Comparison of ENCODE assay signal across 18 mouse cellular contexts in genomic region chr1:189764258-189764657, GRCm38 (mm10). TPM values are rescaled to one million over a fixed set of nuclear protein-coding genes. Genes with fewer than 3 reads are reported as not detected.
DNase-seq lines count a peak whose midpoint lies in the region; ATAC-seq and TF ChIP-seq lines count a peak whose summit lies in the region.
"Had no signal": no experiment of that assay in that cellular context is flagged by ENCODE, and none has a peak within 500 bp of the region (broad histone marks: within the 10 kb centered on the region; RNA-seq: fewer than 3 reads in every experiment).

No protein-coding gene starts in this region.

- no peak overlapping the region for H3K4me2 ChIP-seq in hindbrain, embryonic 11.5 days (replicated peaks; ENCODE audit: low read depth, low read length)
- H3K4me2 ChIP-seq in hindbrain, embryonic 12.5 days (replicated peaks) = no peak overlapping the region
- no peak overlapping the region for H3K4me2 ChIP-seq in lung, postnatal 0 days (replicated peaks; ENCODE audit: low read depth, low read length)
- no peak overlapping the region for H3K4me2 ChIP-seq in stomach, postnatal 0 days (replicated peaks; ENCODE audit: low read depth)
- H3K4me2 ChIP-seq: embryonic facial prominence, embryonic 15.5 days; hindbrain, embryonic 13.5 days; lung, embryonic 14.5 days; midbrain, embryonic 12.5 days had no signal

- no peak overlapping the region for H3K4me3 ChIP-seq in hindbrain, embryonic 11.5 days (ENCODE audit: low read depth, low read length)
- no peak overlapping the region for H3K4me3 ChIP-seq in hindbrain, embryonic 12.5 days
- H3K4me3 ChIP-seq in lung, postnatal 0 days (ENCODE audit: low read depth, low read length) = no peak overlapping the region
- no peak overlapping the region for H3K4me3 ChIP-seq in stomach, postnatal 0 days (ENCODE audit: low read depth, low read length)
- H3K4me3 ChIP-seq: embryonic facial prominence, embryonic 15.5 days; hindbrain, embryonic 13.5 days; midbrain, embryonic 12.5 days had no signal

- H3K27ac ChIP-seq in hindbrain, embryonic 11.5 days (ENCODE audit: low read depth, low read length) = 0 out of 2 replicates have a peak overlapping the region, but pooled peaks have one; percentile 17
- H3K27ac ChIP-seq in hindbrain, embryonic 12.5 days = no peak overlapping the region
- no peak overlapping the region for H3K27ac ChIP-seq in lung, postnatal 0 days (ENCODE audit: low read length)
- no peak overlapping the region; the same call in 1 of the 2 replicates for H3K27ac ChIP-seq in stomach, postnatal 0 days (replicated peaks)
- H3K27ac ChIP-seq: embryonic facial prominence, embryonic 15.5 days; hindbrain, embryonic 13.5 days; midbrain, embryonic 12.5 days had no signal

- no peak overlapping the region for H3K9ac ChIP-seq in hindbrain, embryonic 11.5 days (ENCODE audit: low read depth, low read length)
- no peak overlapping the region for H3K9ac ChIP-seq in hindbrain, embryonic 12.5 days
- no peak overlapping the region for H3K9ac ChIP-seq in lung, postnatal 0 days (replicated peaks; ENCODE audit: low read depth)
- H3K9ac ChIP-seq in stomach, postnatal 0 days (ENCODE audit: low read length) = no peak overlapping the region
- H3K9ac ChIP-seq: embryonic facial prominence, embryonic 15.5 days; hindbrain, embryonic 13.5 days; lung, embryonic 14.5 days; midbrain, embryonic 12.5 days had no signal

- no peak for ATAC-seq in hindbrain, embryonic 11.5 days (ENCODE audit: low FRiP score)
- no peak for ATAC-seq in hindbrain, embryonic 12.5 days (ENCODE audit: low FRiP score)
- peak; percentile 69 for ATAC-seq in lung, postnatal 0 days
- ATAC-seq in stomach, postnatal 0 days (ENCODE audit: low FRiP score, low TSS enrichment) = no peak
- ATAC-seq: forebrain, embryonic 14.5 days; intestine, postnatal 0 days had no signal

- DNase-seq in hindbrain, embryonic 11.5 days (ENCODE audit: low spot score) = no peak
- peak; percentile 58 for DNase-seq in lung, postnatal 0 days (ENCODE audit: low spot score)
- no peak for DNase-seq in lung, postnatal 4 days
- peak; percentile 43 for DNase-seq in lung, postnatal 25 days (ENCODE audit: low spot score)
- DNase-seq in stomach, postnatal 0 days (ENCODE audit: low spot score) = peak; percentile 43
- DNase-seq in urinary bladder, postnatal 4 days (ENCODE audit: low spot score in 2 of 2) = no peak
- DNase-seq in cerebellum, postnatal 10 days = no peak
- DNase-seq: adrenal gland, adult 8-10 months; cerebellum, adult 18-20 months; heart, adult 11 months; lung, embryonic 14.5 days; right cerebral cortex, postnatal 14 days had no signal

- TF ChIP-seq EP300 in lung, postnatal 0 days (IDR thresholded peaks at IDR 0.05) = 0 out of 2 replicates have a peak, but pooled peaks have one; percentile 50
- TF ChIP-seq EP300 in stomach, postnatal 0 days (optimal IDR thresholded peaks at IDR 0.05) = no peak

- H3K9me3 ChIP-seq in hindbrain, embryonic 11.5 days (ENCODE audit: control insufficient read depth, low read length) = no peaks in the 10 kb centered on the region
- no peaks in the 10 kb centered on the region for H3K9me3 ChIP-seq in hindbrain, embryonic 12.5 days (replicated peaks)
- H3K9me3 ChIP-seq in lung, postnatal 0 days (ENCODE audit: low read length) = no peaks in the 10 kb centered on the region
- H3K9me3 ChIP-seq in stomach, postnatal 0 days (ENCODE audit: control insufficient read depth, low read length) = no peaks in the 10 kb centered on the region
- H3K9me3 ChIP-seq: embryonic facial prominence, embryonic 15.5 days; hindbrain, embryonic 13.5 days; midbrain, embryonic 12.5 days had no signal

- no peaks in the 10 kb centered on the region for H3K27me3 ChIP-seq in hindbrain, embryonic 11.5 days (ENCODE audit: control insufficient read depth, insufficient read depth, low read length)
- H3K27me3 ChIP-seq in hindbrain, embryonic 12.5 days = no peaks in the 10 kb centered on the region
- H3K27me3 ChIP-seq in lung, postnatal 0 days (replicated peaks; ENCODE audit: insufficient read depth, low read length) = no peaks in the 10 kb centered on the region
- H3K27me3 ChIP-seq in stomach, postnatal 0 days (ENCODE audit: control insufficient read depth, insufficient read depth, low read length) = no peaks in the 10 kb centered on the region
- H3K27me3 ChIP-seq: embryonic facial prominence, embryonic 15.5 days; hindbrain, embryonic 13.5 days; midbrain, embryonic 12.5 days had no signal

- H3K4me1 ChIP-seq in hindbrain, embryonic 11.5 days (replicated peaks; ENCODE audit: control insufficient read depth, insufficient read depth, low read length) = no peaks in the 10 kb centered on the region; the same call in 1 of the 2 replicates
- peaks cover 21% of the 10 kb centered on the region; the same call in 1 of the 2 replicates for H3K4me1 ChIP-seq in hindbrain, embryonic 12.5 days
- H3K4me1 ChIP-seq in lung, postnatal 0 days (ENCODE audit: insufficient read depth, low read depth, low read length) = no peaks in the 10 kb centered on the region; the same call in 1 of the 2 replicates
- H3K4me1 ChIP-seq in stomach, postnatal 0 days (replicated peaks; ENCODE audit: control insufficient read depth, insufficient read depth) = 0 out of 2 replicates have a peak, but pooled peaks cover 3% of the 10 kb centered on the region
- H3K4me1 ChIP-seq: hindbrain, embryonic 13.5 days had no signal

- peak; percentile 24; the same call in 1 of the 2 replicates for TF ChIP-seq CTCF in lung, postnatal 0 days (IDR thresholded peaks at IDR 0.05)
- TF ChIP-seq CTCF in stomach, postnatal 0 days (IDR thresholded peaks at IDR 0.05; ENCODE audit: low read depth) = peak; percentile 26; the same call in 1 of the 2 replicates

- 79% methylated on average over 5 of the region's 5 CpGs for WGBS in hindbrain, embryonic 11.5 days
- WGBS in hindbrain, embryonic 12.5 days = 79% methylated on average over 5 of the region's 5 CpGs
- 48% methylated on average over 5 of the region's 5 CpGs for WGBS in lung, postnatal 0 days
- 35% methylated on average over 5 of the region's 5 CpGs for WGBS in stomach, postnatal 0 days

- no peaks in the 10 kb centered on the region for H3K36me3 ChIP-seq in hindbrain, embryonic 11.5 days (ENCODE audit: control insufficient read depth, insufficient read depth, low read length)
- no peaks in the 10 kb centered on the region for H3K36me3 ChIP-seq in hindbrain, embryonic 12.5 days
- H3K36me3 ChIP-seq in lung, postnatal 0 days (ENCODE audit: insufficient read depth, low read length) = no peaks in the 10 kb centered on the region
- no peaks in the 10 kb centered on the region for H3K36me3 ChIP-seq in stomach, postnatal 0 days (ENCODE audit: control insufficient read depth, insufficient read depth, low read length)
- H3K36me3 ChIP-seq: embryonic facial prominence, embryonic 15.5 days; hindbrain, embryonic 13.5 days; midbrain, embryonic 12.5 days had no signal

RNA-seq across cellular contexts. Expression of gene Ptpn14, which starts 36.2 kb away (rescaled TPM):
- polyA plus RNA-seq in hindbrain, embryonic 11.5 days (2014; fragmentation: Nextera tagmentation; extraction: Ambion mirVana) = 5.2 and 7.2 TPM in 2 replicates
- polyA plus RNA-seq in hindbrain, embryonic 12.5 days (2016; fragmentation: Nextera tagmentation; extraction: Ambion mirVana) = 7.6 and 8.7 TPM in 2 replicates
- polyA plus RNA-seq in lung, postnatal 0 days (2015; fragmentation: Nextera tagmentation; extraction: Ambion mirVana) = 4.9 and 5.2 TPM in 2 replicates
- polyA plus RNA-seq in stomach, postnatal 0 days (2015; fragmentation: Nextera tagmentation; extraction: Ambion mirVana) = 4.5 and 5.3 TPM in 2 replicates

Comparison
In these comparisons a context has a peak if more than half of its experiments do, and no peak if none do; other contexts are left out.
1. DNase-seq: peak in lung, postnatal 0 days (single experiment), lung, postnatal 25 days (single experiment) and stomach, postnatal 0 days (single experiment); none in hindbrain, embryonic 11.5 days (single experiment), lung, postnatal 4 days (0 of 2), urinary bladder, postnatal 4 days (0 of 2) and cerebellum, postnatal 10 days (0 of 2).